Mouse (Mus musculus) gonadal fat pad, adult 2 months (tissue): ENCODE results near the gene Plscr5. TPM values are rescaled to one million over a fixed set of nuclear protein-coding genes. Genes with fewer than 3 reads are reported as not detected.

Source experiments
- DNase-seq: peaks from one replicate; pipeline ENCODE4 v3.0.0-alpha.2; 2012; ENCODE audit warnings: low read depth
- polyA plus RNA-seq: library from polyadenylated mRNA; depleted of rRNA; stranded (reverse); fragments of >200 nt; gene quantifications from 2 replicates; pipeline ENCODE4 v1.2.3, GENCODE M21; 2012; rRNA removed

Plscr5 gene
- polyA plus RNA-seq, 1 experiment = not detected

DNA sequence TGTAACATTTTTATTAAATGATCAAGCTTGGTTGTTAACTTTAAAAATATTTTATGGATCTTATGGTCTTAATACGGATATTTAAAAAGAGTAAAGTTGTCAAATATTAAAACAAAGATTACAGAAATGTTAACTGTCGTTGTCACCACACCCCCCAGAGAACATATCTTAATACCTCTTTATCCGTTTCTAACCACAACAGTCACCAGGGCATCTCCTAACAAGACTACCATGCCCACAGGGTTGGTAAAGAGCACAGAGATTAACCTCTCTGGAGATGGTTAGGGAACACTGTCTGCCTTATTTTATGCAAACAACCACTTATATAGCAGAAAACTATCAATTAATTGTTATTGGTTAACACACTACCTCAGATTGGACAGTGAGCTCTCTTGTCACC, 34.1 kb downstream of the Plscr5 start:
- no peak for DNase-seq

DNA sequence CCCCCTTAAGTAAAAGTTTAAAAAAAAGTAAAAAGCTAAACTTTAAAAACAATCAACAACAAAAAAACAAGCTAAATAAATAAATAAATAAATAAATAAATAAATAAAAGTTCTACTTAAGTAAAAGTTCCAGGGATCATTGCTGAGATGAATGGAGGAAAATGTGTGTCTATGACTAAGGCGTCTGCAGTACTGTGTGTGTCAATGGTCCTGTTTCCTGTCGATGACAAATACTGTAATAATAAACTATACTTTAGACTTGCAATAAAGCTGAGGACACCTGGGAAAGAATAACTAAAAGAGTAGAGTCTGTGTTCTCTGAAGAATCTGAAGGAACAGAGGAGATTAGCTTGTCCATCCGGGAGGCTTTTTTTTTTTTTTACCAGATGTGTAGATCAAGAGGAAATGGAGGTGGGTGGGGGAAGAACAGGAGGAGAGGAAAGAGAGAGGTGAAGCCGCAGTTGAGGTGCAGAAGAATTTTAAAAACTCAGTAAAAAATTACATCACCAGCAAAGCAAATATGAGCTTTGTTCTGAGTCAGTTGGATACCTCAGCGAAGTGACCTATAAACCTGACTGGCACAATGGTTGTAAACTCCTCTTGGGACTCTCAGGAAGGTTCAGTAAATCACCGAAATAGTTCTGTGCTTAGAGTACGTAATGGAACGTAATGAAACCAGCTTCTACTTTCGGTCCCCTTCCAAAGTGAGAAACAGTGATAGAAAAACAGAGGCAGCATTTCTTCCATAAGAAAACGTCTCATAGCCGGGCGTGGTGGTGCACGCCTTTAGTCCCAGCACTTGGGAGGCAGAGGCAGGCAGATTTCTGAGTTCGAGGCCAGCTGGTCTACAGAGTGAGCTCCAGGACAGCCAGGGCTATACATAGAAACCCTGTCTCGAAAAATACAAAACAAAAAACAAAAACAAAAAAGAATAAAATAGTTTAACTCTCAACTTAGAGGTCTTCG, 36.4 kb downstream of the Plscr5 start:
- DNase-seq = no peak

DNA sequence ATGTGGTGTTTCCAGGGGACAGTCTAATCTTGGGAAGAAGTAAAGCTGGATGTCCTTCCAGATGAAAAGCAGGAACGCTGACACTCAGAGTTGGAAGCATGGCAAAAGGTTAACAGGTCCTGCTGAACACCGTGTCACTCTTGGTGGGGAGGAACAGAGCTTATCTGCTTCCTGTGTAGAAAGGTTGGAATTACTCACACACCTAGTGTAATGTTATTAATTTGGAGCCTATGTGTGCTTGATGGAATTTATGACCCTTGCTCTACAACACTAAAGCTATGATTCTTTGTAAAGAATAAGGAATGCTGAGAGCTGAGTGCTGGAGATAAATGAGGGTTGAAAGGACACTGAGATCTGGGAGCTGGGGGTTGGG, 37.1 kb downstream of the Plscr5 start:
- DNase-seq = no peak

DNA sequence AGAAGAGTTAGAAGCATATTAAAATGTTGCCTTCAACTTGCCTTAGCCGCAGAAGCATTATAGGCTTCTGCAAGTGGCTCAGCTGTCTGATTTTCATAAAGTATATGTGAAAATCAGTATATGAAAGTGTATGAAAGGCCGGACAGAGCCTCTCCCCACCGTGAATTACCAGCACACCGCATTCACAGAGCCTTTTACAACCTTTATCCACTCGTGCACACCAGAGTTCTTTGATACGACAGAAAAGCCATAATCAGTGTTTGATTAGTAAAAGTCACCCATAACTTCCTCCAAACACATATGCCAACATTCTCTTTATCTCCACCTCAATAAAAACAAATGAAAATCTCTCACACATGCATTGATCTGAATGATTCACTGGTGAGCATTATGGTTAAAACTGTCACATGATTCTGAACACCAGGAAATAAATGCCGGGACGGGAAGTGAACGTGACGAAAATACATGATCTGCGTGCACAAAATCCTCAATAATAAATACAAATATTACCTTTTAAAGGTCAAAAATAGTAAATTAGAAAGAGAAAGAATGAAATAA, 42.2 kb downstream of the Plscr5 start:
- no peak for DNase-seq

DNA sequence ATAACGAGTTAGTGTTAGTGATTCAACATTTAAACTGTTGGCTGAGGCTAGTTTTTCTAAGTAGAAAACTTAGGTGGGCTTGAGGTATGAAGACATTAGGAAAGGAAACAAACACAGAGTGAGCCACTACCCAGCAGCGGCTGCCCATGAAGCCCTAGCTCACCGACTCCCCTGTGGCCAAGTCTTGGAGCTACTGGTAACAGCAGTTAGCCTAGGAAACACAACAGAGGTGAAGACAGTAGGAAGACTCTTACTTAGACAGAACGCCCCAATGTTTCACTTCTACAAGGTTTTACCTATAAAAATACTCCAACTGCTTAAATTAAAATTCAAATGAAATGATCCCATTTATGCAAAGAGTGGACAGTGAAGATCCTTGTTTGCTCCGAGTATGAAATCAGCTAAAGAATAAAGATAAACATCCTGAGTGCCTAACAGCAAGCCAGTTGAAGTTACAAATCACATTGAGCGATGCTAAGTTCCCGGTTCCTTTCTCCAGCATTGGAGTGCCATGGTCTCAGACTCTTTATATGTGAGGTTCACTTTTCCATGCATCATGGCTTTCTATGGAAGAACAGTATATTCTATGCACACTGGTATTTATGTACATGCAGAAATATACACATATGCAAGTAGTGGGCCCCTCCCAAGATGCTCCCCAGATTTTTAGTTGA, 56.2 kb downstream of the Plscr5 start:
- no peak for DNase-seq

DNA sequence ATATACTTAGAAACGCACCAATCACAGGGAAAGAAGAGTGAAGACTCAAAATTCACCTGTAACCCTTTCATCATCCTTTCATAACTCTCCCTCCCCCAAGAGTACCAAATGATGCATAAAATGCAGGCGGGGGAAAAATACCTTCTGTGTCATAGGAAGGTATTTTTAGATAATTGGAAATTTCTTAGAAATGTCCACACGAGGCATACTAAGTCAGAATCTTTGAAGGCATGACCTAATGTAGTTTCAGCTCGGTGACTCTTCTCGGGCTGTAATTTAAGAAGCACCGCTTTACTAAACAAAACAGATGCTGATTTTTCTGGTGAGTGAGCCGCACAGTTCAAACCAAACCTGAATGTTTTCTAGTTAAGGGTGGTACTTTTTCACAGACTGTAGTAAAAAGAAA, 56.7 kb downstream of the Plscr5 start, which contains the start of gene Plscr1:
Gene Plscr1, plus strand, starts transcription at position 304 of the 406 bp plus-strand sequence.
- no peak for DNase-seq

DNA sequence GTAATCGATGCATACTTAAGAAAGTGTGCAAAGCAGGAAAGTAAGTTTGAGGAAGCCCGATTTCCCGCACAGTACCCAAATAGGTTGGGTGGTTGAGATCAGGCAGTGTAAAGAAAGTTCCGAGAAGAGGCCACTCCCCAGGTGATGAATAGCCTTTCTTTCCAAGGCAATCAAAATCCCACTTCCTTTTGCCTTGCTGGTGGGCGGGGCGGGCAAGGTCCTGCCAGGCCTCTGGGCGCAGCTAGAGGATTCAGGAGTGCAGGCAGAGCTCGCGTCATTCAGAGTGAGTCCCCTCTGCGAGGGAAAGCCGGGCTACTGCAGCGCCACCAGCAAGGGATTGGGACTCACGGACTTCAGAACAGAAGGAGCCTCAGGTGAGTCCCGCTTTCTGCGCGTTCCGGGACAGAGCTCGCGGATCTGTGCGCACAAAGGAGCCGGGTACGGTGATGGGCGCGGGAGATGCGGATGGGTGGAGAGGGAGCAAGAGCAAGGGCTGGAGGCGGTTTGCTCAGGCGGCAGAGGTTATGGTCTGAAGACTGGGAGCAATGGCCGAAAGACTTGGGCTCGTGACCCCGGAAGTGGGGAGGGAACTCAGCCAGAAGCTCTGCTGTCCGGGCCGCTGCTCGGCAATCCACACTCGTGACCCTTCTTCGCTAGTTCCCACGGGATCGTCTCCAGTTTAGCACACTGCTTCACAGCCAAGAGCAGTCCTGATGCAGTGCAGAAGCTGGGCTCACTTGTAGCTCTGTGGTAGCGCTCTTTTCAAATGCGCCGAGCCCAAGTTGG, 57.4 kb downstream of the Plscr5 start:
- DNase-seq = no peak

DNA sequence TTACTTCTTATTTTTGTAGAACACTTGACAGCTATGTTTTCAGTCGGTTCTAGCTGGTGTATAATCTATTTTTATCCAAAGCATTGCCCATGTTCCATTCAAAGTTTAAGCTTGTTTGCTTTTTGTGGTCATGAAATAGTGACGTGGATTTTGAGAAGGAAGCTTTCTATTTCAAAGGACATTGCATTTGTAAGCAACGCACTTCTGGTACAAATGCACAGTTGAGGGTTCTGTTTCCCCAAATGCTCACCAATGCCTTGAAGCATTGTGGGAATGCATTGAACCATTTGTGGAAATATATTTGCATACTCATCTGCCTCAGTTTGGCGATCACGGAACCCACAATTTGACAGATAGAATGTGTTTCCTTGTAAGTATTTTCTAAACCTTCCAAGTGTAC, 60.0 kb downstream of the Plscr5 start:
- DNase-seq = no peak

DNA sequence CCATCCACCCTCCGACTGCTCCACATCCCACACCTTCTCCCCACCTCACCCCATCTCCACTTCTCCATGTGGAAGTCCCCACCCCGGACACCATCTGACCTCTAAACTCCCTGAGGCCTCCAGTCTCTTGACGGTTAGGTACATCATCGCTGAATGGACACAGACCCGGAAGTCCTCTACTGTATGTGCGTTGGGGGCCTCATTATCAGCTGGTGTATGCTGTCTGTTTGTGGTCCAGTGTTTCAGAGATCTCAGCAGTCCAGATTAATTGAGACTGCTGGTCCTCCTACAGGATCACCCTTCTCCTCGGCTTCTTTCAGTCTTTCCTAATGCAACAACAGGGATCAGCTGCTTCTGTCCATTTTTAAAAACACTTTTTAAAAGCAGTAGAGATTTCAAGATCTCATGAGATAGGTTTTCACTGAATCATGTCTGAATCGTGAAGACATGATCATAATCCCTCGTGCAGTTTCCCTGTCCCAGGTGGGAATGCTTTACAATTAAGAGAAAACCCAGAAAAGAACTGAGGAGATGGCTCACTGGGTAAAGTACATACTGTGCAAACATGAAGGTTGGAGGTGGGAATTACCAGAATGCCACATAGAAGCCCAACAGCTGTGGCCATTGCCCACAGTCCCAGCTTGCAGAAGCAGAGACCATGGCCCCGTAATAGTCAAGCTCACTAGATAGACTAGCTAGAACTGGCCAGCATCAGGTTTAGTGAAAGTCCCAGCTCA, 61.0 kb downstream of the Plscr5 start:
- no peak for DNase-seq

Other genes starting within 250 kb of the Plscr5 start
- gene Plscr1, start 56.8 kb downstream of the Plscr5 start, polyA plus RNA-seq = 4.5 and 5.2 TPM in 2 replicates
- 5.8 and 6.6 TPM in 2 replicates for gene Plscr2, start 82.7 kb downstream of the Plscr5 start, polyA plus RNA-seq
- gene 1700057G04Rik, start 116.4 kb downstream of the Plscr5 start, polyA plus RNA-seq = 0.24 and 0.53 TPM in 2 replicates